Mouse (Mus musculus) embryonic stem cell, embryonic (primary cell): ENCODE measurements around the gene Tbc1d14.

ENCODE experiments used
- CTCF ChIA-PET, 4 experiments: fragments of 300-600 bp in 2 of 4; fragments of 350-600 bp in 2 of 4; sonication (Branson Sonifier 250); formaldehyde crosslinking; loops; one replicate each; lab custom pipeline; 2022; ENCODE audit warnings: inconsistent platforms in 2 of 4; lab: Charles Lee
- POLR2A ChIA-PET, 4 experiments: fragments of 300-600 bp in 2 of 4; fragments of 350-600 bp in 2 of 4; sonication (Branson Sonifier 250); formaldehyde crosslinking; loops; one replicate each; lab custom pipeline; 2022; ENCODE audit warnings: antibody characterized with exemption in 4 of 4, inconsistent platforms in 1 of 4; lab: Charles Lee

The Tbc1d14 gene

DNA sequence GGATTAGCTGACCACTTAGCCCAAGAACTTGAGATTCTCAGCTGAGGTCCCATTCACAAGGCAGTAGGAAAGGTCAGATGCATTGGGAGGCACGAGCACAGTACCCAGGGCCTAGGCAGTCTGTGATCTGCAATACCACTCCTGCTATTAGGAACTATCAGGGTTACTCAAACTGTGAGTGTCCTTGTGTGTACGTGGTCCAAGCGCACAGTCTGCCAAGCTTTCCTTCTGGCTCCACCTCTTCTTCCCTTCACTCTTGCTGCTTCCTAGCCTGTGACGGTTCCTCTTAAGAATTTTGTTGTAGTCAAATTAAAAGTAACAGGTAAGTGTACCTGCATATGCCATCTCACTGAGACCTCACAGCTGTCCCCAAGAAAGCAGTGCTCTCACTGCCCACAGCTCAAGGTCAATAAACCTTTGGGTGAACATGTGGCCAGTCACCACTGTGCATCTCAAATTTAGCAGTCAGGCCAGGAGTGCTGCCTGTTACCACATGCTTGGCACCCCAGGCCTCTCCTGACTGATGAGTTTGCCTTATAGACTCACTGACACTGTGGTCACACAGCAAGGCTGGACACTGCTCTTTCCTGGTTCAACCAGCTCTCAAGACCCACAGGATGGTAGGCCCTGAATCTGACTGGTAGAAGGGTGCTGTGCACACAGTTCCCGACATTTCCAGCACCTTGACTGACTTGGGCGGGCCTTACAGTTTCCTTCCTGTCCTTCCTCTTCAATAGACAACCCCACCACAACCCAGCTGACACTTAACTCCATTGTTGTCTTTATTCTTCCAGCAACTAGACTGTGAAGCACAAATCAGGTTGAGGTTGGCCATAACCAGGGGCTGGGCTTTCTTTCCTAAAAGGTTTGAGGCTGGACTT is 114.3 kb downstream of the Tbc1d14 start:
- CTCF ChIA-PET, result interaction anchor here in 1 of 4 experiments (1.8 kb wide), 1 partner anchor 16 kb away, joined by 4 read pairs; no protein-coding TSS in a partner anchor
- POLR2A ChIA-PET, result interaction anchor here in 2 of 4 experiments (5.7 to 18.5 kb wide), 3 partner anchors 8 to 15 kb away, joined by 38 to 194 read pairs (median 171); partner anchors contain the start of gene Grpel1 (in 2 of the 2)

DNA sequence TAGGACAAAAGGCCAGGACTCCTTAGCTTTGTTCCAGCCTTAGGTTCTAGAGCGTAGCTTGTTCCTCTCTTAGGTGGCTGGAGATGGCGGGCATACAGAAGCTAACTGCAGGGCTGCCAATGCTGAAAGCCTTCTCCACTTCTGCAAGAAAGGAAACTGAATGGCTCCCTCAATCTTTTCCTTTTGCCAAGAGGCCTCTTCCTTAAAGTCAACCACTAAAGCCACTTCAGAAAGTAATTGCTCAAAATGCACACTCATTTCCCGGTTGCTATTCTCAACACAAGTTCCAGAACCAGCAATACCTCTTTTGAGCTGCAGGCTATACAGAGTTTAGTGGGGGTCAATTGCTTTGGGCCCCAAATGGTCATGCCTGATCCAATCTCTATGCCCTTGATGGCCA is 115.6 kb downstream of the Tbc1d14 start:
- ChIA-PET POLR2A (interaction anchor here in 3 of 4 experiments (1.0 to 18.5 kb wide), 6 partner anchors 12 to 235 kb away, joined by 3 to 194 read pairs (median 4); partner anchors contain the start of gene Grpel1 (in 2 of the 3)), CTCF (interaction anchor here in 1 of 4 experiments (0.7 to 1.2 kb wide), 2 partner anchors 13 to 262 kb away, joined by 3 read pairs; partner anchors contain the start of gene Grpel1)

DNA sequence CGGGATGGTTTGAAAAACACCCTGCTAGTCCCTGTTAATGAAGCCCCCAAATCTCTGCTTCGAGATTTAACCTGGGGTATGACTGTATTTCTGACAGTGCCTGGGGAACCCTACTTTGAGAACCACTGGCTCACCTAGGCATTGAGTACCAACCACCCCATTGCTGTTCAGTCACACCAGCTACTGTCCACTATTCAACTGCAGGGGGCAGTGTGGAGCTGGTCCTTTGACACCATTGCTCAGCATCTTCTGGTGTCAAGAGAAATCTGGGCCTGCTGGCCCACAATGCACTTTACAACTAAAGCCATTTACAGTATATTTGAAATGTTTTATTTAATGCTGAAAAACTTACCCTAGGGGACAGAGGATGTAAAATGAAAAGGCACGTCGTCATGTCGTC is 118.8 kb downstream of the Tbc1d14 start:
- ChIA-PET CTCF (interaction anchor here (0.5 to 2.4 kb wide), 28 partner anchors 8 to 346 kb away, joined by 3 to 43 read pairs (median 4); partner anchors contain the start of genes Grpel1 (in 3 of the 4), Tada2b (in 3 of the 4), Ccdc96 (in 2 of the 4) and Sorcs2 (in 1 of the 4)), POLR2A (interaction anchor here in 3 of 4 experiments (0.6 to 18.5 kb wide), 20 partner anchors 8 to 607 kb away, joined by 3 to 194 read pairs (median 4); partner anchors contain the start of genes Grpel1 (in 3 of the 3), Tada2b (in 3 of the 3) and Ccdc96 (in 1 of the 3))

DNA sequence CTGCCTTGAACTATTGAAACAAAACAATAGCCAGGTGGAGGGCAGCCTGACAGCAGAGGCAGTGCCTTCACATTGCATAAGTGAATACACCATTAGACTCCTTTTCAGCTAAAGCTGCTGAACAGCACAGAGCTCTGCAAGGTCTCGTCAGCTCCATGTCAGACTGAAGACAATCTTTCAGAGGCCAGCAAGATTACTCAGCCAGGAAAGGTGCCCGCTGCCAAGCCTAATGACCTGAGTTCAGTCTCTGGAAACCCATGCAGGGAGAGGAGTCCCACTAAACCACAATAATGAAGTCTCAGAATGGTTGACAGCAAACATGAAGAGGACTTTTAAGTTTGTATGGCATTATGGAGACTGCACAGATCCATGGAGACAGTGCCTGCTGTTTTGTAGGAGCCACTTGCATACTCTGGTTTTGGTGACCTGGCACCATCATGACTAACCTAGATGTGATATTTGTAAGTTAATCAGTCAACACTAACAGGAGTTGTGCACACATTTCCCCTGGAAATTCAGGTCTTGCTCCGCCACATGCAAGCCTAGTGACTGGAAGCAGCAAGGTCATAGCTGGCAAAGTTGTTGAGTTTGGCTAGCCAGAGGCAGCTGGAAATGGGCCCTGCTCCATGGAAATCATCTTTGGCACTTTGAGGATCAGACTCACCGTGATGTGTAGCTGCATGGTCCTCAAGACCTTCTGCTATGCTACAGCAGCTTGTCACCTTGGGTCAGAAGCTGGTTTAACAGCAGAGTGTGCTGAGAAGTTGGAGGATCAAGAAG is 120.0 kb downstream of the Tbc1d14 start:
- POLR2A ChIA-PET, result interaction anchor here in 3 of 4 experiments (1.0 to 18.5 kb wide), 18 partner anchors 8 to 129 kb away, joined by 3 to 194 read pairs (median 6); partner anchors contain the start of genes Grpel1 (in 3 of the 3), Tada2b (in 3 of the 3) and Ccdc96 (in 1 of the 3)

DNA sequence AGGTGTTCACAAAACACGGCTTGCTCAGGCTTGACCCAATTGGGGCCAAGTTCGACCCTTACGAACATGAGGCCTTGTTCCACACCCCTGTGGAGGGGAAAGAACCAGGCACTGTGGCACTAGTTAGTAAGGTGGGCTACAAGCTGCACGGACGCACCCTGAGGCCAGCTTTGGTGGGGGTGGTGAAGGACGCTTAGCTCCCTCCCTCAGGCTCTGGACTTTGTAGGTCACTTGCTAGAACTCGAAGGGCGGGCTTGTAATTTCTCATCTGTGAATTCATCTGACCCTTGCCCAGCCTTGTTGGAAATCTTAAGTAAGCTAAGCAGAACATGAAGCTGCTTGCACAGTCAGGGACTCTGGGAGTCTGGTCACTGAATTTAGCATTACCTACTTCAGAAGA is 121.9 kb downstream of the Tbc1d14 start:
- ChIA-PET CTCF (interaction anchor here in 1 of 4 experiments (1.2 kb wide), 1 partner anchor 268 kb away, joined by 4 read pairs; no protein-coding TSS in a partner anchor), POLR2A (interaction anchor here in 2 of 4 experiments (4.6 to 5.1 kb wide), 2 partner anchors 10 to 12 kb away, joined by 23 to 38 read pairs; partner anchors contain the start of gene Tada2b (in 1 of the 2))

More for the DNA sequence above, 120.0 kb downstream of the Tbc1d14 start:
- CTCF ChIA-PET, result interaction anchor here (0.6 to 2.4 kb wide), 16 partner anchors 8 to 523 kb away, joined by 3 to 43 read pairs (median 4); partner anchors contain the start of genes Tada2b (in 2 of the 4), Ccdc96 (in 1 of the 4) and Grpel1 (in 1 of the 4)

DNA sequence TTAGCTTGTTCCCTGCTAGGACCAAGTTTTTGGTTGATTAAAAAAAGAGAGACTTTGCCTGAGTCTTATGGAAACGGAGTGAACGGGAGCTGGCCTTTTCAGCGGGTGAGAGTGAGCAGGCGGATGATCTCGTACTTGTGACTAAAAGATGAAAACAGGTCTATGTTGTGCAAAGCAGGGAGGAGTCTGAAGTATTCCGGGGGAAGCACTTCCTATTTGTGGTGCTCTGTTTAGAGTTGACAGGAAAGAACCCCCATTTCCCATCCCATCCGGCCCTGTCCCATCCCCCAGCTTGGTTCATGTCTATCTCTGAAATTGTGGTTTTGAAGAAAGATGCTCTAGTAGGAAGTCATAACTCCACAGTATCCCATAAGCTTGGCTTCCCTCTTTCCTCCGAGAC is 127.2 kb downstream of the Tbc1d14 start:
- ChIA-PET CTCF (interaction anchor here in 2 of 4 experiments (0.5 to 2.6 kb wide), 6 partner anchors 8 to 432 kb away, joined by 3 to 43 read pairs (median 6); partner anchors contain the start of gene Man2b2 (in 1 of the 2)), POLR2A (interaction anchor here in 3 of 4 experiments (0.6 to 7.7 kb wide), 37 partner anchors 9 to 1222 kb away, joined by 3 to 194 read pairs (median 9); partner anchors contain the start of genes Ccdc96 (in 3 of the 3), Tada2b (in 3 of the 3), Tbc1d14 (in 2 of the 3) and Bloc1s4 (in 1 of the 3))

DNA sequence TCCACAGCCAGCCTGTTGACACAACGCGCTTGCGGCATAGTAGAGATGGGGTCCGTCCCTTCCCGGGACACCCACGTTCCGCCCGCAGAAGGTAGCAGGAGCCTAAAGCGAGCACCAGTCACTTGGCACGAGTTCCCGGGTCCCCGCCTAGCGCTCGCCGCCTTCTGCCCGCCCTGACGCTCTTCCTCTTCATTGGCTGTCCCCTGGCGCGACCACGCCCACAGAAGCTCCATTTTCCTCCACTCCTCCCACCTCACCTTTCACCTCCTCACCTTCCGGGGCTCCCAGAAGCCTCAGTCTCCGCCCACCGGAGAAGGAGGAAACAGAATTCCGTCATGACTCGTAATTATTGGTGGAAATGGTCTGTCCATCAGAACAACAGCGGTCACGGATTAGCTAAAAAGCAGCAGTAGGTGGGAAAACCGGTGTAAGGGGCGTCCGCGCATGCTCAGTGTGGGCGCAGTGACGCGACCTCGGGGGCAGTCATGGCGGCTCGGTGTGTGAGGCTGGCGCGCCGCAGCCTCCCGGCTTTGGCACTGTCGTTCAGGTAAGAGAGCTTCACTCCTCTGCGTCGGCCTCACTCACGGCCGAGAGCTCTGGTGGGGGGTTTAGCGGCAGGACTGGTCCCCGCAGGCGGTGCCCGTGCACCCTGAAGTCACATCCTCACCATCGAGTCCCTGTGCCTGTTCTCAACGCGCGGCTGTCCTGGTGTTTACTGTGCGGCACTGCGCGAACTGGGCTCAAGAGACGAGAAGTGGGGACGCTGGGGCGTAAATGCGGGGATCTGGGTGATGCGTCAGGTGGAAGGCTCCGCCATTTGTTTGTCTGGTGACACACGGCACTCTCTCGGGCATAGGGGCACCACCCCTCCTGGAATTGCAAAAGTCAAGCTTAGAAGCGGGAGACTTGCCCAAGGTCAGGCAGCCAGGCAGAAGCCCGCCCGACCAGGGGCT is 128.1 kb downstream of the Tbc1d14 start, which contains the start of gene Grpel1:
Gene Grpel1 (plus strand): TSS at position 290 of the 953 bp plus-strand sequence.
- ChIA-PET POLR2A (interaction anchor here (0.5 to 7.7 kb wide), 123 partner anchors 9 to 1221 kb away, joined by 3 to 194 read pairs (median 4); partner anchors contain the start of genes Ccdc96 (in 3 of the 4), Tada2b (in 3 of the 4), Mrfap1 (in 2 of the 4) and Tbc1d14 (in 2 of the 4)), CTCF (interaction anchor here in 3 of 4 experiments (0.5 to 2.6 kb wide), 30 partner anchors 9 to 482 kb away, joined by 3 to 43 read pairs (median 4); partner anchors contain the start of genes Man2b2 (in 2 of the 3), Sorcs2 (in 2 of the 3) and Ccdc96 (in 1 of the 3))

DNA sequence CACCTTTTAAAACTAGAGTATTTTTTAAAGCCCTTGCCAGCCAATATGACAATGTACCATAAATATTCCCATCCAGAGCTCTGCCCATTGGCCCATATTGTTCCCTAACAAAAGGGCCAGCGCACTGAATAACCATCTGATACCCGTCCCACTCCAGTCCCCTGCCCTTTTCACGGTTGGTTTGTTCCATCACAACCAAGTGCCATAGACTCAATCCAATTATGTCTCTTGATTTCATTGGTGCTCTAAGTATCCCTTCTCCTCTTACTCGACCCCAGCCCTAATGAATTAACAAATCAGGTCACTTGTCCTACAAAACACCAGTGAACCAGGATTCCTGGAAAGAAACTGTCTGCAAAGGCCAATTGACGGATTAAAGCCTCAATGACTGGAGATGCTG is 129.7 kb downstream of the Tbc1d14 start:
- POLR2A ChIA-PET, result interaction anchor here in 3 of 4 experiments (1.0 to 7.7 kb wide), 12 partner anchors 9 to 276 kb away, joined by 3 to 194 read pairs (median 18); partner anchors contain the start of genes Ccdc96 (in 3 of the 3) and Tada2b (in 3 of the 3)
- CTCF ChIA-PET, result interaction anchor here in 3 of 4 experiments (0.5 to 4.3 kb wide), 14 partner anchors 9 to 430 kb away, joined by 3 to 28 read pairs (median 4); partner anchors contain the start of gene Sorcs2 (in 1 of the 3)

DNA sequence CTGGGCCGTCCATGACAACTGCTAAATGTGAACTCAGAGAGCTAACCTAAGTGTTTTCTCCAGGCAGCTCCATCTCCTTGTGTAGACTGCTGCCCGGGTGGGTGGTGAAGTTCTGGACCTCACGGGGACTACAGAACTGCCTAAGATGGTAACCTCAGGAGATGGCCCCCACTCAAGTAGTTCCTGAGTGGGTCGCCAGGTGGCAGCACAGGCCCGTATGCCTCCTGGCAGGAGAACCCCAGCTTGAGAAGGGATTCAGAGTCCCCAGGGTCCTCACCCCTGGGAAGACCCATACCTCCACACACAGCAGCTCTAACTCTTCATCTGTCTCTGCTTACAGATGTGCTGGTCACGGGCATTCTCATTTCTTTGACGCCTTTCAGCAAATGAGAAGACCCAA is 130.3 kb downstream of the Tbc1d14 start:
- POLR2A ChIA-PET, result interaction anchor here in 3 of 4 experiments (0.6 to 7.7 kb wide), 8 partner anchors 9 to 277 kb away, joined by 3 to 194 read pairs (median 8); partner anchors contain the start of genes Ccdc96 (in 1 of the 3), Tada2b (in 1 of the 3) and Tbc1d14 (in 1 of the 3)

DNA sequence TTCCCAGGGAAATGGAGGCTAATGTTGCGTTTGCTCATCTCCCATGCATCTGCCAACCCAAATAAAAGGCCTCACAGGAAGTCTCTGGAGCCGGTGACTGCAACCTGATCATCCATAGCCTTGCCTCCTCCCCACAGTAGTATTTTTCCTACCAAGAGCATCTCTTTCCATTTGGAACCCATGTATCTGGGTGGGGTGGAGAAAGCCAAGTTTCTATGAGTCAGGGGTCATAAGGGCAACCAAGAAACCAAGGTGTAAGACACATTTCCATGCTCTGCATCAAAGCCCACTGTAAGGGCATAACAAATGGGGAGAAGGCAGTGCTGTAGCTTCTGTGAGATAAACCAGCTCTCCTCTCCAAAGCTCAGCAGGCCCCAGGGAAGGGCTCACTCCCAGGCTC is 131.8 kb downstream of the Tbc1d14 start:
- ChIA-PET CTCF (interaction anchor here in 2 of 4 experiments (1.0 to 4.3 kb wide), 5 partner anchors 13 to 281 kb away, joined by 3 to 28 read pairs (median 3); partner anchors contain the start of gene Sorcs2 (in 1 of the 2)), POLR2A (interaction anchor here in 3 of 4 experiments (0.6 to 7.7 kb wide), 3 partner anchors 20 to 1855 kb away, joined by 3 to 194 read pairs (median 3); partner anchors contain the start of genes Ccdc96 (in 1 of the 3) and Tada2b (in 1 of the 3))

More for the DNA sequence above, 130.3 kb downstream of the Tbc1d14 start:
- CTCF ChIA-PET, result interaction anchor here in 3 of 4 experiments (0.5 to 4.3 kb wide), 15 partner anchors 9 to 429 kb away, joined by 3 to 28 read pairs (median 4); partner anchors contain the start of gene Sorcs2 (in 1 of the 3)

DNA sequence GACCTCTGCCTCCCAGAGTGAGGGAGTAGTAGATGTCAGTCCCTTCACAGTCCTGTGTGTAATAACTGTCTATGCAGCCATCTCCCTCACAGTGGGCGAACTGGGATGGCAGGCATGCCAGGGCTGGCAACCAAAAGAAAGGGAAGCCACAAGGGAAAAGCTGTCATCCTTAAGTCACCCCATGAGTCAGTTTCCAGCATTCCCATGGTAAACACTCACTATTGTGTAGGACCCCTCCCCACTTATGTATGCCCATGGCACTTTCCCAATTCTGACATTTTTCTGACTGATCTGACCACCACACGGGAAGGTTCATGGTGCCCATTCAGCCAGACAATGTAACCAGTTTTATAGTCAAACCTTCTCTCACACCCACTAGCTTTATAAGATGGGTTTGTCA is 132.4 kb downstream of the Tbc1d14 start:
- ChIA-PET CTCF (interaction anchor here in 3 of 4 experiments (0.7 to 4.3 kb wide), 8 partner anchors 13 to 425 kb away, joined by 3 to 28 read pairs (median 4); partner anchors contain the start of gene Sorcs2 (in 1 of the 3)), POLR2A (interaction anchor here in 3 of 4 experiments (0.6 to 7.7 kb wide), 3 partner anchors 20 to 1856 kb away, joined by 3 to 194 read pairs (median 3); partner anchors contain the start of genes Ccdc96 (in 1 of the 3) and Tada2b (in 1 of the 3))

DNA sequence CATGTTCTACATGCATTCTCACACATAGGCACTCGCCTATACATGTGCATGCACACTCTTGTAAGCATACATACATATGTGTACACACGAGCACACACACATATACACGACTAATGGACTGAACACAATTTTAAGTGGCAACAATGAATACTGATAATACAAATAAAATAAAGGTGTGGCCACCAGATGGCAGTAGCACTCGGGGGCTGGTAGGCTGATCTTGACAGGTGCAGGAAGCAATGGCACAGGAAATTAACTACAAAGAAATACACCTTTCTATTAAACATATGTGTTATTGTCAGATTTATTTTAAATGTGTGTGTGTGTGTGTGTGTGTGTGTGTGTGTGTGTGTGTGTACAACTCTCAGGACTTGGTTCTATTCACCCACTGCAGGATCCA is 134.2 kb downstream of the Tbc1d14 start:
- POLR2A ChIA-PET, result no interaction called here
- CTCF ChIA-PET, result interaction anchor here in 1 of 4 experiments (0.9 to 1.4 kb wide), 2 partner anchors 281 to 372 kb away, joined by 3 read pairs; partner anchors contain the start of gene Man2b2

DNA sequence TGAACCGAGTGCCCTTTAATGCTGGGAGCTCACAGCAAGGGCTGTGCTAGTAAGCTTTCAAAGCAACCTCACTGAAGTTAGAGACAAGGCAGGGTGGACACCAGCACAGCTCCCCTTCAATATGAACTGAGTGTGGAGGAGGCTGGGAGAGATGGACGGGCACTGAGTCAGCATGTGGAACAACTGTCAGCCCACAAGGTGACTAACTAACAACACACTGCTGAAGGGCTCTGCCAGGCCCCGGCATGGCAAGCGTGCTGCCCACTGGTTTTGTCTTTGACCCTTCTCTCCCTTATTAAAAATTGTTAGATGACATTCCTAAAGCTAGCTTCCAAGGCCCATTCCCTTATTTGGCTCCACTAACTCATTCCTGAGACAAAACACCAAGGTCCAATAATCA is 135.4 kb downstream of the Tbc1d14 start:
- ChIA-PET CTCF (interaction anchor here in 2 of 4 experiments (0.7 to 1.4 kb wide), 3 partner anchors 282 to 373 kb away, joined by 3 to 4 read pairs (median 3); partner anchors contain the start of gene Man2b2 (in 1 of the 2)), POLR2A (interaction anchor here in 2 of 4 experiments (0.6 kb wide), 2 partner anchors 394 to 445 kb away, joined by 3 read pairs; no protein-coding TSS in a partner anchor)

DNA sequence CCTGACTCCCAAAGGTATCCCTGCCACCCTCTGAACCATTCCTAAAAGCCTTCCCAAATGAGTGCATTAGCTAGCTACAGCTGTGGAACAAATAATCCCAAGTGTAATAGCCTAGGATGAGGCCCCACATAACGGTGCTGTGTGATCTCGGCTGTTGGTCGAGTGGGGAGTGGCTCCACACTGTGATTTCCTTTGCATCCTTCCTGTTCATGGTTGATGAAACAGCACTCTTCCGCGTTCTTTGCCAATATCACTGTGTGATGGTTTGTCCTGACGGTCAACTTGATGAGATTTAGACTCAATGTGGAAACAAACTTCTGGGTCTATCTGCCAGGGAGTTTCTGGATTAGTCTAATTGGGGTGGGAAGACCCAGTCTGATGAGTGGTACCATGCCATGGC is 140.3 kb downstream of the Tbc1d14 start:
- CTCF ChIA-PET, result interaction anchor here in 1 of 4 experiments (0.6 kb wide), 1 partner anchor 419 kb away, joined by 5 read pairs; no protein-coding TSS in a partner anchor
- POLR2A ChIA-PET, result interaction anchor here in 3 of 4 experiments (0.8 to 2.8 kb wide), 6 partner anchors 9 to 276 kb away, joined by 3 to 14 read pairs (median 4); partner anchors contain the start of gene Grpel1 (in 3 of the 3)
